Mouse (Mus musculus) heart, postnatal 0 days (tissue): ENCODE measurements around the gene Gm20937. TPM values are rescaled to one million over a fixed set of nuclear protein-coding genes. Genes with fewer than 3 reads are reported as not detected.
"Not testable (repeated sequence)": the region's sequence is repeated elsewhere in the genome, so short reads cannot be mapped to it uniquely, and the experiment has no call there.

ENCODE experiments used
- ATAC-seq: fragments of 200-750 bp; cut with Nextera tagmentation; 2 replicates; pipeline ENCODE4 v1.8.0; 2017; ENCODE audit warnings: low read depth, moderate number of reproducible peaks, moderate library complexity; ENCODE audit not compliant: insufficient read depth
- DNase-seq: peaks from one replicate; pipeline ENCODE4 v3.0.0-alpha.2; 2016; ENCODE audit warnings: low spot score
- H3K27ac ChIP-seq: fragments of 300-500 bp; sonication (generic); 2 replicates; pipeline ENCODE4 v1.5.1; 2014; ENCODE audit warnings: low read depth, mild to moderate bottlenecking
- H3K27me3 ChIP-seq: fragments of 300-500 bp; sonication (generic); 2 replicates; pipeline ENCODE4 v1.6.1; 2014; ENCODE audit warnings: low read length, mixed read lengths; ENCODE audit not compliant: control insufficient read depth, insufficient read depth
- H3K36me3 ChIP-seq: fragments of 300-500 bp; sonication (generic); replicated peaks from 2 replicates; pipeline ENCODE4 v1.6.1; 2014; ENCODE audit warnings: low read length, mixed read lengths; ENCODE audit not compliant: control insufficient read depth, insufficient read depth
- H3K4me1 ChIP-seq: fragments of 300-500 bp; sonication (generic); 2 replicates; pipeline ENCODE4 v1.6.1; 2014; ENCODE audit warnings: antibody characterized with exemption; ENCODE audit not compliant: control insufficient read depth, insufficient read depth
- H3K4me2 ChIP-seq: fragments of 300-500 bp; sonication (generic); 2 replicates; pipeline ENCODE4 v1.6.1; 2014; ENCODE audit warnings: low read depth, mild to moderate bottlenecking, low read length, moderate library complexity
- H3K4me3 ChIP-seq: fragments of 300-500 bp; sonication (generic); 2 replicates; pipeline ENCODE4 v1.5.1; 2014; ENCODE audit warnings: low read depth, low read length
- H3K9ac ChIP-seq: fragments of 300-500 bp; sonication (generic); replicated peaks from 2 replicates; pipeline ENCODE4 v1.6.1; 2014; ENCODE audit warnings: low read depth, low read length, mixed read lengths
- H3K9me3 ChIP-seq: fragments of 300-500 bp; sonication (generic); replicated peaks from 2 replicates; pipeline ENCODE4 v1.6.1; 2016; ENCODE audit warnings: low read length; ENCODE audit not compliant: control insufficient read depth
- WGBS: fragments of 180-500 bp; shearing (Covaris S2); extraction: QIAGEN DNeasy Blood & Tissue Kit; methylation state at CpG from one replicate; pipeline ENCODE4 v1.1.7; 2014; 5-methylcytosine and 5-hydroxymethylcytosine counted together
- polyA plus RNA-seq: library from polyadenylated mRNA; unstranded; fragments of >200 nt; fragmentation: Nextera tagmentation; extraction: Ambion mirVana; gene quantifications from 2 replicates; pipeline ENCODE4 v1.2.1, GENCODE M21; 2015
- total RNA-seq: library from RNA; depleted of rRNA; stranded (reverse); fragments of >200 nt; gene quantifications from 2 replicates; pipeline ENCODE4 v1.2.3, GENCODE M21; 2014; ENCODE audit warnings: low replicate concordance; rRNA removed

The Gm20937 gene
- not detected in 2 replicates for total RNA-seq
- polyA plus RNA-seq, result not detected in 2 replicates

- H3K27me3 ChIP-seq, H3K27ac ChIP-seq, H3K9me3 ChIP-seq, H3K9ac ChIP-seq, H3K4me2 ChIP-seq, ATAC-seq, DNase-seq, H3K4me3 ChIP-seq, H3K36me3 ChIP-seq, H3K4me1 ChIP-seq: not testable (repeated sequence)
- no CpG with 5 or more reads among the region's 6 CpGs for whole genome bisulfite sequencing
Measured at GRCm38 (mm10) chrY:68294798-68295197, at the start of gene Gm20937. TSS of gene Gm20937 (minus strand) at chrY:68294898.

Other genes with a start within 250 kb of the Gm20937 start
- not detected in 2 replicates for gene Gm20816, start 243.1 kb upstream of the Gm20937 start, total RNA-seq
- gene Gm20816, start 243.1 kb upstream of the Gm20937 start, polyA plus RNA-seq, result not detected in 2 replicates